Mouse (Mus musculus): Measurements from ENCODE around the gene Dbndd1. TPM values are rescaled to one million over a fixed set of nuclear protein-coding genes. Genes with fewer than 3 reads are reported as not detected.
"Not testable (repeated sequence)": the region's sequence is repeated elsewhere in the genome, so short reads cannot be mapped to it uniquely, and the experiment has no call there.

Dbndd1 gene
- 14.2 TPM for polyA plus RNA-seq (2012; fragmentation: generic; extraction: Trizol)

- Histone ChIP-seq H3K79me2 (ENCODE audit: control insufficient read depth, insufficient read depth) (peaks cover 7% of the 10 kb centered on the region), H3ac (ENCODE audit: control insufficient read depth, insufficient read length) (peak within 1 kb of the TSS; percentile 6), H3K27me3 (ENCODE audit: control insufficient read depth, insufficient read depth, insufficient read length) (no peaks in the 10 kb centered on the region), H3K4me2 (ENCODE audit: low read depth) (peak within 1 kb of the TSS; percentile 84), H3K36me3 (ENCODE audit: control insufficient read depth, insufficient read depth) (no peaks in the 10 kb centered on the region), H3K4me3 (peak within 1 kb of the TSS; percentile 36)
- no peak for TF ChIP-seq MAX (IDR thresholded peaks at IDR 0.05; ENCODE audit: low read depth)
- TF ChIP-seq TCF3 (IDR thresholded peaks at IDR 0.05; ENCODE audit: insufficient read length, low read depth): peak; percentile 90
- TF ChIP-seq SRF (IDR thresholded peaks at IDR 0.05; ENCODE audit: control insufficient read depth, insufficient read length, low read depth): no peak
- TF ChIP-seq MYOG (IDR thresholded peaks at IDR 0.05; ENCODE audit: control insufficient read depth in 1 of 3, insufficient read depth in 1 of 3, insufficient read length in 2 of 3, low read depth in 2 of 3): peak in 2 of 3 experiments; percentile 95 to 96
- peak; percentile 49 for TF ChIP-seq POLR2A (IDR thresholded peaks at IDR 0.05; ENCODE audit: insufficient read length, low read depth)
- TF ChIP-seq USF1 (IDR thresholded peaks at IDR 0.05; ENCODE audit: low read depth): no peak
- peak in 2 of 3 experiments; percentile 93 to 97 for TF ChIP-seq MYOD1 (IDR thresholded peaks at IDR 0.05; ENCODE audit: control insufficient read depth in 1 of 3, insufficient read length in 2 of 3, low read depth in 2 of 3)
Observed at GRCm38 (mm10) chr8:123514781-123515539, at the start of gene Dbndd1. TSS of gene Dbndd1 (minus strand) at chr8:123515463.

GRCm38 (mm10) chr8:123564221-123564620 lies 49.0 kb upstream of the Dbndd1 start:
- not testable (repeated sequence) for H3ac ChIP-seq (ENCODE audit: control insufficient read depth, insufficient read length); H3K4me3 ChIP-seq; H3K79me2 ChIP-seq (ENCODE audit: control insufficient read depth, insufficient read depth); H3K27me3 ChIP-seq (ENCODE audit: control insufficient read depth, insufficient read depth, insufficient read length); H3K36me3 ChIP-seq (ENCODE audit: control insufficient read depth, insufficient read depth); H3K4me2 ChIP-seq (ENCODE audit: low read depth)

- not testable (repeated sequence) for H3ac ChIP-seq (ENCODE audit: control insufficient read depth, insufficient read length); H3K36me3 ChIP-seq (ENCODE audit: control insufficient read depth, insufficient read depth)
Observed at GRCm38 (mm10) chr8:123537641-123538040, 22.4 kb upstream of the Dbndd1 start.

GRCm38 (mm10) chr8:123536990-123537380 lies 21.7 kb upstream of the Dbndd1 start:
- TF ChIP-seq TCF12 (IDR thresholded peaks at IDR 0.05; ENCODE audit: insufficient read depth, poor library complexity, severe bottlenecking) (no peak), E2F4 (IDR thresholded peaks at IDR 0.05; ENCODE audit: insufficient read depth) (no peak), SRF (IDR thresholded peaks at IDR 0.05; ENCODE audit: control insufficient read depth, insufficient read length, low read depth) (no peak), CEBPB (IDR thresholded peaks at IDR 0.05; ENCODE audit: insufficient read depth, poor library complexity, severe bottlenecking) (no peak), TCF3 (IDR thresholded peaks at IDR 0.05; ENCODE audit: insufficient read length, low read depth) (no peak), MYOG (IDR thresholded peaks at IDR 0.05; ENCODE audit: control insufficient read depth in 1 of 3, insufficient read depth in 1 of 3, insufficient read length in 2 of 3, low read depth in 2 of 3) (no peak)
- H3K36me3 ChIP-seq (ENCODE audit: control insufficient read depth, insufficient read depth): no peaks in the 10 kb centered on the region

More at GRCm38 (mm10) chr8:123537641-123538040, 22.4 kb upstream of the Dbndd1 start:
- H3K79me2 ChIP-seq (ENCODE audit: control insufficient read depth, insufficient read depth); H3K4me3 ChIP-seq; H3K27me3 ChIP-seq (ENCODE audit: control insufficient read depth, insufficient read depth, insufficient read length); H3K4me2 ChIP-seq (ENCODE audit: low read depth): not testable (repeated sequence)

GRCm38 (mm10) chr8:123536242-123536989 lies 21.2 kb upstream of the Dbndd1 start:
- no peaks in the 10 kb centered on the region for H3K27me3 ChIP-seq (ENCODE audit: control insufficient read depth, insufficient read depth, insufficient read length)
- no peaks in the 10 kb centered on the region for H3K36me3 ChIP-seq (ENCODE audit: control insufficient read depth, insufficient read depth)
- no peak overlapping the region for H3K4me2 ChIP-seq (ENCODE audit: low read depth)
- no peak overlapping the region for H3K4me3 ChIP-seq
- H3ac ChIP-seq (ENCODE audit: control insufficient read depth, insufficient read length): no peak overlapping the region
- no peak for TF ChIP-seq TCF12 (IDR thresholded peaks at IDR 0.05; ENCODE audit: insufficient read depth, poor library complexity, severe bottlenecking)
- no peak for TF ChIP-seq USF1 (IDR thresholded peaks at IDR 0.05; ENCODE audit: low read depth)
- no peak for TF ChIP-seq CEBPB (IDR thresholded peaks at IDR 0.05; ENCODE audit: insufficient read depth, poor library complexity, severe bottlenecking)
- no peak for TF ChIP-seq MYOG (IDR thresholded peaks at IDR 0.05; ENCODE audit: control insufficient read depth in 1 of 3, insufficient read depth in 1 of 3, insufficient read length in 2 of 3, low read depth in 2 of 3)
- TF ChIP-seq SRF (IDR thresholded peaks at IDR 0.05; ENCODE audit: control insufficient read depth, insufficient read length, low read depth): no peak
- TF ChIP-seq MAX (IDR thresholded peaks at IDR 0.05; ENCODE audit: low read depth): no peak
- no peak for TF ChIP-seq TCF3 (IDR thresholded peaks at IDR 0.05; ENCODE audit: insufficient read length, low read depth)
- no peak for TF ChIP-seq POLR2A (IDR thresholded peaks at IDR 0.05; ENCODE audit: insufficient read length, low read depth)
- no peak for TF ChIP-seq POLR2AphosphoS2 (IDR thresholded peaks at IDR 0.05; ENCODE audit: insufficient read length, low read depth)
- no peak for TF ChIP-seq E2F4 (IDR thresholded peaks at IDR 0.05; ENCODE audit: insufficient read depth)
- TF ChIP-seq MYOD1 (IDR thresholded peaks at IDR 0.05; ENCODE audit: control insufficient read depth in 1 of 3, insufficient read length in 2 of 3, low read depth in 2 of 3): no peak
- no peak for TF ChIP-seq REST (IDR thresholded peaks at IDR 0.05; ENCODE audit: insufficient read depth, insufficient read length)
- H3K79me2 ChIP-seq (ENCODE audit: control insufficient read depth, insufficient read depth): no peaks in the 10 kb centered on the region

More at GRCm38 (mm10) chr8:123536990-123537380, 21.7 kb upstream of the Dbndd1 start:
- Histone ChIP-seq H3K4me3 (no peak overlapping the region), H3K27me3 (ENCODE audit: control insufficient read depth, insufficient read depth, insufficient read length) (no peaks in the 10 kb centered on the region), H3ac (ENCODE audit: control insufficient read depth, insufficient read length) (no peak overlapping the region), H3K4me2 (ENCODE audit: low read depth) (no peak overlapping the region), H3K79me2 (ENCODE audit: control insufficient read depth, insufficient read depth) (no peaks in the 10 kb centered on the region)
